Mouse (Mus musculus) bone marrow macrophage, adult 2 months (primary cell): ENCODE measurements at regions not wholly inside any gene's neighbourhood (a gene's known extent, or its start where the extent isn't known, plus 50 kb on each side); places are given as distances from the start of the nearest gene placed in this dataset.

Experiments used
- CTCF ChIP-seq: IDR thresholded peaks from 2 replicates; pipeline ENCODE4 v1.5.1; 2012; ENCODE audit warnings: low read depth, mild to moderate bottlenecking, low read length, moderate library complexity
- POLR2A ChIP-seq: IDR thresholded peaks from 2 replicates; pipeline ENCODE4 v1.6.1; 2012; ENCODE audit warnings: mild to moderate bottlenecking, low read depth, low read length, borderline replicate concordance

DNA sequence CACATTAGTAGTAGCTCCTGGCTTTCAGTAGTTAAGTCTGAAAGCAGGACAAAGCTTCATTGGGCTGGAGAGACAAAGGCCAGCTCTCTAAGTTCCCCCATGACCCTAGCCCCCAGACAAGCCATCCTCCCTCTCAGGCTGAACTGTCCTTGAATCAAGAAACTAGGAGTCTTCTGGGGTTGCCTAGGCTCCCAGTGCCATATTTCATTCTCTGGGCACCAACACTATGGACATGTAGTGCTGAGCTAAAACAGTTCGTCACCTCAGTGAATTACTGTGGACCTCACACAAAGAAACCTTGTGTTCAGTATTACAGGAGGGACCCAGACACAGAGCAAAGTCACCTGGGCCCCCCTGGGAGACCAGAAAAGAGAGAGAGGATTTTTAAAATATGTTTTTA, 91.7 kb upstream of the Nsun2 start:
- TF ChIP-seq POLR2A: no peak
- no peak for TF ChIP-seq CTCF
